Mouse (Mus musculus) kidney, adult 2 months (tissue): ENCODE measurements at regions not wholly inside any gene's neighbourhood (a gene's known extent, or its start where the extent isn't known, plus 50 kb on each side); places are given as distances from the start of the nearest gene placed in this dataset.

Experiments used
- CTCF ChIP-seq: fragments of 200-500 bp; conservative IDR thresholded peaks from 2 replicates; pipeline ENCODE4 v1.5.1; 2011; ENCODE audit warnings: low read depth, mild to moderate bottlenecking, control low read depth, low read length, moderate library complexity, mixed read lengths; ENCODE audit not compliant: insufficient read depth, insufficient read length
- POLR2A ChIP-seq: fragments of 200-500 bp; IDR thresholded peaks from one replicate; pipeline ENCODE4 v1.6.1; 2011; ENCODE audit warnings: low read depth, low read length, control low read depth

DNA sequence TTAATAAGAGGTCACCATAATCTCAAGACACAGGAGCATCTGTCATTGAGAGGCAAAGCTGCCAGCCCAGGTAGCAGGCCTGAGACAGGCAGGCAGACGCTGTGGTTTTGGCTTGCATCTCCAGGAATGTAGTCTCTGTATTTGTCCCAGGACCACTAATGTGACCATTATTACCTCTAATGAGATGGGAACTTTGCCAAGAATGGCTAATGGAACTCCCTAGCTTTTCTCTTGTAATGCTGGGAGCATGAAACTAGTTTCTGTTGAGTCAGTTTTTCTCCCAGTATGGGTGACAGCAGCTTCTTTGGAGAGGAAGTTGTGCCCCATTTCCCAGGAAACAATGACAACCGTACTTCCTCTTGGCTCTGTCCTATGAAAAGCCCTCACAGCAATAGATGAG, 178.5 kb downstream of the Abcc12 start:
- TF ChIP-seq POLR2A (no peak), CTCF (no peak)
